Mouse (Mus musculus) neural tube, embryonic 14.5 days (tissue): Measurements from ENCODE around the gene Slc8a2. TPM values are rescaled to one million over a fixed set of nuclear protein-coding genes. Genes with fewer than 3 reads are reported as not detected.
A peak's percentile ranks its signal among the peaks of the same experiment; 100 is the strongest.

Source experiments
- ATAC-seq: fragments of 200-750 bp; cut with Nextera tagmentation; 2 replicates; pipeline ENCODE4 v1.8.0; 2017; ENCODE audit warnings: low read depth, mild to moderate bottlenecking, moderate TSS enrichment, moderate library complexity
- H3K27ac ChIP-seq: fragments of 300-500 bp; sonication (generic); 2 replicates; pipeline ENCODE4 v1.5.1; 2014; ENCODE audit warnings: low read depth, mild to moderate bottlenecking, control low read depth, low read length, moderate library complexity, mixed read lengths
- H3K27me3 ChIP-seq: fragments of 300-500 bp; sonication (generic); 2 replicates; pipeline ENCODE4 v1.6.1; 2014; ENCODE audit warnings: low read length; ENCODE audit not compliant: control insufficient read depth, insufficient read depth
- H3K36me3 ChIP-seq: fragments of 300-500 bp; sonication (generic); 2 replicates; pipeline ENCODE4 v1.6.1; 2014; ENCODE audit warnings: low read length, mixed read lengths; ENCODE audit not compliant: control insufficient read depth, insufficient read depth
- H3K4me1 ChIP-seq: fragments of 300-500 bp; sonication (generic); 2 replicates; pipeline ENCODE4 v1.6.1; 2014; ENCODE audit warnings: low read length; ENCODE audit not compliant: control insufficient read depth, insufficient read depth
- H3K4me2 ChIP-seq: fragments of 300-500 bp; sonication (generic); 2 replicates; pipeline ENCODE4 v1.6.1; 2014; ENCODE audit warnings: mild to moderate bottlenecking, low read depth, low read length, control low read depth
- H3K4me3 ChIP-seq: fragments of 300-500 bp; sonication (generic); 2 replicates; pipeline ENCODE4 v1.5.1; 2014; ENCODE audit warnings: low read depth, low read length, control low read depth, mixed read lengths
- H3K9ac ChIP-seq: fragments of 300-500 bp; sonication (generic); replicated peaks from 2 replicates; pipeline ENCODE4 v1.6.1; 2014; ENCODE audit warnings: low read depth, mild to moderate bottlenecking, control low read depth, low read length, mixed read lengths
- H3K9me3 ChIP-seq: fragments of 300-500 bp; sonication (generic); 2 replicates; pipeline ENCODE4 v1.6.1; 2016; ENCODE audit warnings: low read length; ENCODE audit not compliant: control insufficient read depth
- WGBS: fragments of 180-500 bp; shearing (Covaris S2); extraction: QIAGEN DNeasy Blood & Tissue Kit; methylation state at CpG from one replicate; pipeline ENCODE4 v1.1.7; 2014; 5-methylcytosine and 5-hydroxymethylcytosine counted together
- polyA plus RNA-seq: library from polyadenylated mRNA; unstranded; fragments of >200 nt; fragmentation: Nextera tagmentation; extraction: Ambion mirVana; gene quantifications from 2 replicates; pipeline ENCODE4 v1.2.1, GENCODE M21; 2014

The Slc8a2 gene
- polyA plus RNA-seq, 1 experiment from 2014 or later, result 2.0 TPM

- Histone ChIP-seq H3K27me3 (no peaks in the 10 kb centered on the region), H3K4me3 (no peak overlapping the region), H3K36me3 (0 out of 2 replicates have a peak, but pooled peaks cover 2% of the 10 kb centered on the region), H3K27ac (no peak overlapping the region), H3K4me1 (no peaks in the 10 kb centered on the region), H3K9me3 (no peaks in the 10 kb centered on the region), H3K4me2 (no peak overlapping the region), H3K9ac (no peak overlapping the region)
- peak; percentile 85 for ATAC-seq
- WGBS, result 14% methylated on average over 10 of the region's 10 CpGs
These were observed 23.9 kb downstream of the Slc8a2 start for GRCm38 (mm10) chr7:16153522-16153921.

- no peaks in the 10 kb centered on the region for H3K27me3 ChIP-seq
- 74% methylated on average over 9 of the region's 9 CpGs for WGBS
- 0 out of 2 replicates have a peak, but pooled peaks cover 2% of the 10 kb centered on the region for H3K36me3 ChIP-seq
- peaks cover 2% of the 10 kb centered on the region; the same call in 1 of the 2 replicates for H3K4me1 ChIP-seq
- no peaks in the 10 kb centered on the region for H3K9me3 ChIP-seq
- no peak overlapping the region for H3K4me2 ChIP-seq
- no peak for ATAC-seq
- H3K9ac ChIP-seq, result no peak overlapping the region
- H3K27ac ChIP-seq, result no peak overlapping the region
- H3K4me3 ChIP-seq, result no peak overlapping the region
These were observed 25.7 kb downstream of the Slc8a2 start for GRCm38 (mm10) chr7:16155132-16155872.

- WGBS, result 83% methylated on average over 8 of the region's 8 CpGs
- no peak overlapping the region for H3K4me2 ChIP-seq
- H3K27ac ChIP-seq, result no peak overlapping the region
- H3K27me3 ChIP-seq, result no peaks in the 10 kb centered on the region
- H3K4me3 ChIP-seq, result no peak overlapping the region
- H3K9ac ChIP-seq, result no peak overlapping the region
- no peaks in the 10 kb centered on the region for H3K9me3 ChIP-seq
- peaks cover 2% of the 10 kb centered on the region; the same call in 1 of the 2 replicates for H3K4me1 ChIP-seq
- ATAC-seq, result no peak
- 0 out of 2 replicates have a peak, but pooled peaks cover 2% of the 10 kb centered on the region for H3K36me3 ChIP-seq
These were observed 26.6 kb downstream of the Slc8a2 start for GRCm38 (mm10) chr7:16156105-16156714.

- Histone ChIP-seq H3K4me1 (peaks cover 2% of the 10 kb centered on the region; the same call in 1 of the 2 replicates), H3K36me3 (0 out of 2 replicates have a peak, but pooled peaks cover 2% of the 10 kb centered on the region), H3K4me2 (0 out of 2 replicates have a peak overlapping the region, but pooled peaks have one; percentile 16), H3K4me3 (no peak overlapping the region), H3K27me3 (no peaks in the 10 kb centered on the region), H3K9ac (peak overlapping the region; percentile 34), H3K9me3 (no peaks in the 10 kb centered on the region), H3K27ac (no peak overlapping the region)
- peak; percentile 18; the same call in 1 of the 2 replicates for ATAC-seq
- WGBS, result 16% methylated on average over 39 of the region's 39 CpGs
These were observed 29.1 kb downstream of the Slc8a2 start for GRCm38 (mm10) chr7:16158735-16159134.

GRCm38 (mm10) chr7:16160702-16161101 is 31.1 kb downstream of the Slc8a2 start:
- Histone ChIP-seq H3K27ac (no peak overlapping the region), H3K4me2 (no peak overlapping the region)
- 79% methylated on average over 3 of the region's 3 CpGs for WGBS

GRCm38 (mm10) chr7:16161302-16161701 is 31.7 kb downstream of the Slc8a2 start:
- ATAC-seq, result no peak
- Histone ChIP-seq H3K27ac (no peak overlapping the region), H3K4me1 (peaks cover 2% of the 10 kb centered on the region; the same call in 1 of the 2 replicates), H3K4me2 (no peak overlapping the region), H3K9ac (no peak overlapping the region), H3K27me3 (no peaks in the 10 kb centered on the region), H3K9me3 (no peaks in the 10 kb centered on the region), H3K36me3 (0 out of 2 replicates have a peak, but pooled peaks cover 2% of the 10 kb centered on the region), H3K4me3 (no peak overlapping the region)
- 91% methylated on average over 9 of the region's 9 CpGs for WGBS

More at GRCm38 (mm10) chr7:16160702-16161101, 31.1 kb downstream of the Slc8a2 start:
- Histone ChIP-seq H3K36me3 (0 out of 2 replicates have a peak, but pooled peaks cover 2% of the 10 kb centered on the region), H3K9me3 (no peaks in the 10 kb centered on the region), H3K4me1 (peaks cover 2% of the 10 kb centered on the region; the same call in 1 of the 2 replicates), H3K4me3 (no peak overlapping the region), H3K27me3 (no peaks in the 10 kb centered on the region), H3K9ac (no peak overlapping the region)
- ATAC-seq, result no peak

GRCm38 (mm10) chr7:16162036-16162435 is 32.4 kb downstream of the Slc8a2 start:
- no peak for ATAC-seq
- H3K9ac ChIP-seq, result no peak overlapping the region

GRCm38 (mm10) chr7:16172141-16172581 is 42.5 kb downstream of the Slc8a2 start:
- Histone ChIP-seq H3K4me1 (peaks cover 29% of the 10 kb centered on the region), H3K36me3 (no peaks in the 10 kb centered on the region), H3K9me3 (no peaks in the 10 kb centered on the region), H3K9ac (0 out of 2 replicates have a peak overlapping the region, but pooled peaks have one; percentile 7), H3K27me3 (no peaks in the 10 kb centered on the region), H3K4me2 (no peak overlapping the region), H3K4me3 (no peak overlapping the region), H3K27ac (peak overlapping the region; percentile 90)
- WGBS, result 0% methylated on average over 1 of the region's 1 CpGs
- ATAC-seq, result peak; percentile 15; the same call in 1 of the 2 replicates

More at GRCm38 (mm10) chr7:16162036-16162435, 32.4 kb downstream of the Slc8a2 start:
- WGBS, result 72% methylated on average over 7 of the region's 7 CpGs
- H3K27me3 ChIP-seq, result no peaks in the 10 kb centered on the region
- peaks cover 2% of the 10 kb centered on the region; the same call in 1 of the 2 replicates for H3K4me1 ChIP-seq
- H3K4me3 ChIP-seq, result no peak overlapping the region
- no peak overlapping the region for H3K4me2 ChIP-seq
- H3K27ac ChIP-seq, result no peak overlapping the region
- 0 out of 2 replicates have a peak, but pooled peaks cover 2% of the 10 kb centered on the region for H3K36me3 ChIP-seq
- no peaks in the 10 kb centered on the region for H3K9me3 ChIP-seq
